Mouse (Mus musculus): ENCODE results near the gene Pnlip. TPM values are rescaled to one million over a fixed set of nuclear protein-coding genes. Genes with fewer than 3 reads are reported as not detected.

The Pnlip gene
- total RNA-seq (2023): 12.8 TPM

GRCm38 (mm10) chr19:58652198-58652597 is at the start of gene Pnlip:
Gene Pnlip, plus strand, starts transcription at chr19:58652498.

GRCm38 (mm10) chr19:58728445-58729031 is 76.2 kb downstream of the Pnlip start, which contains the start of gene Pnliprp1:
Gene Pnliprp1, plus strand, starts transcription at chr19:58728887.

Other genes with a start within 250 kb of the Pnlip start
- 1.3 TPM for gene Gfra1, start 196.6 kb upstream of the Pnlip start, total RNA-seq (2023)
- gene Ccdc172, start 140.5 kb upstream of the Pnlip start, total RNA-seq (2023): not detected
- gene Pnliprp1, start 76.4 kb downstream of the Pnlip start, total RNA-seq (2023): 3.2 TPM
- 0.55 TPM for gene Pnliprp2, start 107.2 kb downstream of the Pnlip start, total RNA-seq (2023)
- gene 1700019N19Rik, start 142.0 kb downstream of the Pnlip start, total RNA-seq (2023): not detected

All from CD8-positive naive resting alpha-beta T cell, adult 57 days (primary cell).